Mouse (Mus musculus) gastrocnemius, postnatal 10 days (tissue): ENCODE data around the gene Fam173a. TPM values are rescaled to one million over a fixed set of nuclear protein-coding genes. Genes with fewer than 3 reads are reported as not detected.

Source experiments
- DNase-seq: peaks from one replicate; pipeline ENCODE4 v3.0.0; 2021; ENCODE audit warnings: mixed read lengths
- total RNA-seq, 2 experiments: library from RNA; stranded (reverse); gene quantifications; 2 replicates each; pipeline ENCODE4 v1.2.3; 2021

The Fam173a gene
- total RNA-seq, 2 experiments from 2014 or later, result 38.3 to 39.4 TPM

DNA sequence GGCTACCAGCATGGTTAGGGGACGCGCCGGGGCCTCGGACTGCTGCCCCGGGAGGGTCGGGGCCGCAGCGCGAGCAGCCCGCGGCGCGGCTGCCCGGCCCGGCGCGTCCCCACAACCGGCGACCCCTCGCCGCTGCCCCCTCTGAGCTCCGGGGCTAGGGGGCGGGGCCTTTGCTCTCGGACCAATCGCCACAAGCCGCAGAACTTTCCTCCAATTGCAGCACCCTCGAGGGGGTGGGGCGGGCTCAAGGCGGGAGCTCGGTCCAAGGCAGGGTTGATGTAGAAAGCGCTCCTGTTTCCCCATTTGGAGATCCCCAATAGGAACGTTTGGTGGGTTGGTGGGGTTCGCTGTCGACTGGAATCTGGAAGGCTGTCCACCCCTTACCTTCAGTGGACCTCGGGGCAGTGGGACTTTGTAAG lies 4.3 kb upstream of the Fam173a start, which contains the start of gene Metrn:
Gene Metrn (minus strand): TSS at position 186 of the 419 bp plus-strand sequence.
- DNase-seq, result peak; percentile 89

DNA sequence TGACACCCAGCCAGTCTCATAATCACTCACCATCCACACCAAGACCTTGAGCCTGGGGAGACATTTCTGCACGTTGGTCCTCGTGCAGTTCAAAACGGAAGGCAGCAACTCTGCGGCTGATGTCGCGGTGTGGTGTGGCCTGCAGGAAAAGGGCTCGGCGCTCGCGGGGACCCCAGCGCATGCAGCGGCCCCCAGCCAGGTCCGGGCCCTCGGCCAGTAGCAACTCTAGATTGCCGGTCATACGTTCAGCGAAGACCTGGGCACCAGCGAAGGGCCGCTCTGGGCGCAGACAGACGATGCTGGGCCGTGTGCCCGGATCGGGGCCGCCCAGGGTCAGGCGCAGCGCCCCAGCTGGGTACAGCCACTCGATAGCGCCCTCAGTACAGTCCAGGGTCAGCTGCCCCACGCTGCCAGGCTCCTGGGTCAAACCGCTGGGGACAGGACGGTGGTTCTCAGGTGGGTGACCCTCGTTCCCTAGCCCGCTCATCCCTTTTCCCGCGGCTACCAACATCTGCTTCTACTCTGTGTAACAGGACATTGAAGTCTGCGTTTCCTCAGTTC lies 3.6 kb upstream of the Fam173a start:
- peak; percentile 53 for DNase-seq

DNA sequence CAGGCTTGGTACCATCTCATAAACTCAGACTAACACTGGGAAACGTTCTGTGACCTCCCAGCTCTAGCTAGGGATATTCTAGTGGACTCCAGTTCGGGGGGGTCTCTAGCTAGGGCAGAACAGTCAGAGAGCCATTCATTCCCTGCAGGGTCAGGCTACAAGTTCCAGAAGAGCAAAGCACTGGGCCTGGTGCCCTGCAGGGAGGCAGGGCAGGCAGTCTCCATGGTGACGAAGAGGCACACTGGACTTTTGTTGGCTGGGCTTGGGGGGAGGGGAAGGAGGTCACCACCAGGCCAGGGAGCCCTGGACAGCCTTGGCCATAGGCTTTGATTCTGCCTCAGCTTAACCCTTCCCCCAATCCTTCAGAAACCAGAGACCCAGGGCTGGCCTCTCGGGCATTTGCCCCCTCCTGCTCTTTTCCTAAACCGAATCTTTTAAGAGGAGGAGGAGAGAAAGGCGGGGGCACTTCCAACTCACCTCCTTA lies 3.0 kb upstream of the Fam173a start, which contains the start of gene AC134908.4:
Gene AC134908.4 (minus strand): TSS at position 51 of the 484 bp plus-strand sequence.
- DNase-seq, result no peak

DNA sequence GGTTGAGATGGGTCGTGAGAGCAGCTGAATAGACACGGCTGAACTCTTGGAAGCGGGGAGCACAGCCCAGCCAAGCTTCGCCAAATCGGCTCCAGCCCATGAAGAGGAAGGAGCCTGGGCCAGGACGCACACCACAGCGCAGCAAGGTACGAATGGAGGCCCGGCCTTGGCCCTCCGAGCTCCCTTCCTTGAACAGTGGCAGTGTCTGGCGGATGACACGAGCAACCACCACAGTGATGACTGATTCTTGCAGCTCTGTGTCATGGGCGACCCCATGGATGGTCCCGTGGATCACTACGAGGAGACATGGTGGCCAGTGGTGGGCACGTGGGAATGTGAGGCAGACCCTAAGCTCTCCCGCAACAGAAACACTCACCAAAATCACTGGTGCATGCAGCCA lies 2.3 kb upstream of the Fam173a start:
- DNase-seq, result no peak

DNA sequence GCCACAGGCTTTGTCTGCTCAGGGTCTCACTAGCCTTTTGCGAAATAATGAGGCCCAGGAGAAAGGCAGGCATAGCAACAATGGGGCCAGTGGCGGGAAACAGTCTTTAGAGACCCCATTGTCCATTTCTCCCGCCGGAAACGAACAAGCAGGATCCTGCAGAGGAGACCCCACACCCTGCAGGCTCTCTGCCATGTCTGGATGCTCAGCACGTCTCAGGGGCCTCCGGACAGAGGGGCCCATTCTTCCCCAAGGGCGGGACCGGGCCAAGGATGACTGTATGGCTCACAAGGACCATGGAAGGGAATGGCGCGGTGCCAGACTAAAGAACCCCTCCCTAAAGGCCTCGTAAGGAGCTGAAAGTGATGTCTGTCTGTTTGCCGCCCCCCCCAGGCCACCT lies 1.5 kb upstream of the Fam173a start:
- no peak for DNase-seq

DNA sequence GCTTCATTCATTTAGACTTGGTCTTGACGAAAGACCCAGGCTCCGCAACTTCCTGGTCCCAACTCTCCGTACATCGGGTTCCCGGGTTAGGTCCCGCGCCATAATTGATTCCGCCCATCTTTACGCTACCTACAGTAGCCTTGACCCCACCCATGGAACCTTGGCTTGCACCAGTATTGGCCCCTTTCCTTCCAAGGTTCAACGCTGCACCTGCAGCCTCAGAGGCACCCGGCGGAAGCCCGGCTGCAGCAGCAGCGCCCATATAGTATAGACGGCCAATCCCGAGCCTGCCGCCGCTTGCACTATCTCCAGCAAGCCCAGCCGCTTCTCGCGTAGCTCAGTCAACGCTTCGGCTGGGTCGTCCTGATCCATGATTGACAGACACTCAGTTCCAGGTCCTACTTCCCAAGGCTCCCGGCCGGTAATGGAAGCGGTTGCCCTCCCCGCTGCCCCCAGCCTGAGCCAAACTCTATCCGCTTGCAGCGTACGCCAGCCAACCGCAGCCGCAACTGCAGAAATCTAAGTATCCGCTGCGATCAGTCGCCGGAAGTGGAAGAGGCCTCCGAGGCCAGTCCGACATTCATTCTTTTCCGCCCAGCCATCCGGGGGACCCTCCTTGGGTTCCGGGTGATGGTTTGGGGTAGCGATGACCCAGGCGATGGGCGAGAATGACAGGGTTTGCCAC lies 716 bp downstream of the Fam173a start:
- DNase-seq, result peak; percentile 83

DNA sequence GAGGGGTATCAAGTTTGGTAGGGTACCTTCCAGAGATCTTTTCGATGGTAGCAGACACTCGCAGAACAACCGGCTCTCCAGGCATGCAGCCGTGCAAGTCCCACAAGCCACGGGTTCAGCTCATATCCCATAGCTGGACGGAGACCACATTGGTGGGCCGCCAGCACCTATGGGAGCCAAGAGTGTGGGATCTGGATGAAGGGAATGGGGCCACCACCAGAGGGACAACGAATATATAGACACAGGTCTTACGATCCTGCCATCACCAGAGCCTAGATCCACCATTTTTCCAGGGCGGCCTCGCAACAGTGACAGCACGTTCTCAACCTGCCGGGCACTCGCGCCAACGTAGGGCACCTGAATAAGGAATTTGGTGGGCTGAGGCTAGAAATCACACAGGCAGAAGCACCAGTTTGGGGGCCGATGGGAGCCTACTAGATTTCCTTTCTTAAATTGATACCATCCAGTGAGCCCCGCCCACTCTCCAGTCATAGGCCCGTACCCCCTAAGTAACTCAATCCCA lies 1.3 kb downstream of the Fam173a start:
- DNase-seq, result no peak

DNA sequence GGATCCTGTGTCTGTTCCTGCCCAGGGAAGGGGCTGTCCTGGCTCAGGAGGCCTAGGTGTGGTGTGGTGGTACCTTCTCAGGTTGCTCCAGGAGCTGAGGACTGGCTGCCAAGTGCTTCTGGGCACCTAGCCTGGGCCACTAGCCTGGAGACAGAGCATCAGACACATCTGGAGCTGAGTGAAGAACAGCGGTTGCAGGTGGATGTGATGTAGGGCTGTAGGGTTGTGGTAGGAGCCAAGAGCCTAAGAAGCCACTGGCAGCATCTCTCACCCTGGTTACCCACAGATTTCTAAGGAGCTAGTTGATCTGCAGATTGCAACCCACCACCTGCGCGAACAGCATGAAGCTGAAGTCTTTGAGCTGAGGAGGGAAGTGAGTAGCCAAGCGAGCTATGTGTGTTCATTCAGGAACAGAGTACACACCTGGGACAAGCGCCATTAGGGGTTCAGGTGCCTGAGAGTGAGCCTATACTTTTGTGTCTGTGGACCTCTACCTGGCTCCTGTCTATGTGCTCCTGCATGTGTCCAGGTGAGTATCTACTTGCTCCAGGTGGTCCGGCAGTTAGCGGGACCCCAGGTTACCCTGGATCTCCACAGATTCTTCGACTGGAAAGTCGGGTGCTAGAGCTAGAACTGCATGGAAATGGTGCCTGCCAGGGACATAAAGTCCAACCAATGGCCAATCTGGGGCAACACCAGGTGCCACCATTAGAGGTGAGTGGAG lies 5.8 kb downstream of the Fam173a start:
- no peak for DNase-seq

DNA sequence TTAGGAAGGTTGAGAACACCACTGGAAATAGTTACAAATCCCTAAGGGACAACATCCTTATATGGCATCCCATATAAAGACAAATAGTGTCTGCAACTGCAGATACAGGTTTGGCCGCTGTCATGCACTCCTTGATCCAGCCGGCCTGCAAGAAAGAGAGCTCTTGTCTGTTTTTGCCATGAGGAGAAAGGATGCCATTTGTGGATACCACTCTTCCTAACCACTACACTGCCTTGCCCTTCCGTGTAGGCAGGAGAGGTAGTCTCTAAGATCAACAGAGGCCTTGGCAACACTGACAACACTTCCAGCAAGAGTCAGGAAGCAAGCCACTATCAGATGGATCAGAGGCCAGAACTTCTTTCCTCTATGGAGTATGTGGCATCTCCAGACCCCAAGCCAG lies 6.4 kb downstream of the Fam173a start, which contains the start of gene Ccdc78:
Gene Ccdc78 (plus strand): TSS at position 301 of the 400 bp plus-strand sequence.
- no peak for DNase-seq

DNA sequence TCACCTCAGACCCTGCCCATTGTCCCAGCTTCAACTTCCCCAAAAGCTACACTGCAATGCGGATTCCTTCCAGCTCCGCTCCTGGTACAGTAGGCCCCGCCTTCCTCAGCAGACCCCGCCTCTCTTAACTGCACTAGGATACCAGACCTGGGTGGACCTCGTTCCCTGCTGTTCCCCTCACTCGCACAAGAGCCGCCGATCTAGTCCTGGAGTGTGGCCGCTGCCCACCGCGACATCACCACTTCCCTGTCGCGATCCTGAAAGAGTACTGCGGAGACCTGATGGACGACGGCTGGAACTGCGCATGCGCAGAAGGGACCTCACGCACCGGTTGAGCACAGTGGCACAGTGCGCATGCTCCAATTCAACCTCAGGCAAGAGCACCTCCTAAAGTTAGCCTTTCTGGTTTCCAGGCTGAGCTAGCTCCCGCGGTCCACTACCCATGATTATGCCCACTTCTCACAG lies 7.4 kb downstream of the Fam173a start, which contains the start of gene Haghl:
Gene Haghl (minus strand): TSS at position 393 of the 465 bp plus-strand sequence.
- DNase-seq, result peak; percentile 97

DNA sequence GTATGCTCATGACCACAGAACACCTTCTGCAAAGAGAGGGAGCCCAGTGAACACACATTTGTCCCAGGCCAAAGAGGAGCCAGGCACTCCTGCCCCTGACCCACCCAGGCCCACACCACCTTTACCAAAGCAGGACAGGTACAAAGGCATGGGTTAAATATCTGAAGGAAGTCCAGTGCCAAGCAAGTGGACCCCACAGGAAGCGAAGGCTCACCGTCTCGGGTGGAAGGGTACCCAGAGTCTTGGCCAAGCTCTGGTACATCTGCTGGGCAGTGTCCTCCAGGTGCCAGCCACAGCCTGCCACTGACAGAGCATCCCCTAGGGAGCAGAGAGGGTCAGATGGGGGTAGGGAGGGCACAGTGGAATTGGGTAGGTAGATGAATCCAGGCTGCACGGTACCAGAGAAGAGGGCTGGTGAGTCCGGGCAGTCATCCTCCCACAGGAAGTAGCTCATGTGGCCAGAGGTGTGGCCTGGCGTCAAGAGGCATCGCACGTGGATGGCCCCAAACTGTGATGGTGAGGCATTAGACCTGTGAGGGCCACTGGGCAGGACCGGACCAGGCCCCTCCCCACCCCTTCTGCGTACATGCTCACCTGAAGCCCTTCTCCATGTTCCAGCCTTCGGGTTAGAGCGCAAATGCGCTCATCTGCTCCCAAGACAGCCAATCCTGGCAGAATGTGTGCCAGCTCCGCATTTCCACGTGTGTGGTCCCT lies 8.7 kb downstream of the Fam173a start:
- DNase-seq, result no peak

DNA sequence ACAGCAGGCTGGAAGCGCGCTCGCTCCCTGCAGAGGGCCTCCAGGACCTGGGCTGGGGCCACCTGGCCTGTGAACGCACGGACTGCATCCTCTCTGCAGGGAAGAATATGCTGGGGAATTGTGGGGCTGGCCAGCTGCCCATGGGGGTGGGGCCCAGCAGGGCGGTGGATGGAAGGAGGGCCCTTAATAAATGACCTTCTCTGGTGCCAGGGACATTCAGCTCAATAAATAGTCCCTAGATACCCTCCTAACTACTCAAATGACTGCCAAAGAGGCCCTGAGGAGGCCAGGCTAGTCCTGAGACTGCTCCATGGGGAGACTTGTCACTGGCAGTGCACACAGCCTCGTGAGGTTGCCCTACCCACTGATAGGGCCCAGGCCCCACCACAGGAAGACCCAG lies 9.6 kb downstream of the Fam173a start:
- DNase-seq, result no peak

DNA sequence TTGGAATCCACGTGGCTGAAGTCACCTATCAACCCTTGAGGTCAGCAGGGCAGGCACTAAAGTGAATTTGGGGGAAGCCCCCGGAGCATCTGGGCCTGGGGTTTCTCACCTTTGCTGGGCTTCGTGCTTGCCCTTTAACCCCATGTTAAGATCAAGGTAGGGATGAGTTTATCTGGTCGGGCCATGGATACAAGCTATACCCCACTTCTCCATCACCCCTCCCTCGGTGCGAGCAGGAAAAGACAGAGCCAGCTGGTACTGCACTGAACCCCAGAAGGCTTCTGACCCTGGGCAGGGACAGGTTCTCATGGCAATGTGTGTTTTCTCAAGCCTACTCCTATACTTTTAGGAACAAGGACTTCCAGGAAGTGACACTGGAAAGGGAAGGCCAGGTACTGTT lies 11.4 kb downstream of the Fam173a start:
- no peak for DNase-seq

DNA sequence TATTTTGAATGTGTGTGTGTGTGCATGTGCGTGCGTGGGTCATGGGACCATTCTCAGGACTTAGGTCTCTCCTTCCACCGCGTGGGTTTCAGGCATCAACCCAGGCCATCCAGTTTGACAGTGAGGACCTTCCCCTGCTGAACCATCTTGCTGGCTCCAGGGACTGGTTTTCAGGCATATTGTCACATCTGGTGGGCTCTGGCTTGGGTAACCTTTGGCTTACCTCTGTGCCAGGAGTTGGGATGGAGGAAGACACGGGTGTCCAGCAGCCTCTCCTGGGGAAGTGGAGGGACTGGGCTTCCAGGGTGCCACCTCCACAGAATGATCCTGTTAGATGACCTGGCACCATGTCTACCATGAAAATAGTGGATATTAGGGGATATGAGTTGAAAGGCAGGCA lies 14.8 kb downstream of the Fam173a start:
- DNase-seq, result no peak

DNA sequence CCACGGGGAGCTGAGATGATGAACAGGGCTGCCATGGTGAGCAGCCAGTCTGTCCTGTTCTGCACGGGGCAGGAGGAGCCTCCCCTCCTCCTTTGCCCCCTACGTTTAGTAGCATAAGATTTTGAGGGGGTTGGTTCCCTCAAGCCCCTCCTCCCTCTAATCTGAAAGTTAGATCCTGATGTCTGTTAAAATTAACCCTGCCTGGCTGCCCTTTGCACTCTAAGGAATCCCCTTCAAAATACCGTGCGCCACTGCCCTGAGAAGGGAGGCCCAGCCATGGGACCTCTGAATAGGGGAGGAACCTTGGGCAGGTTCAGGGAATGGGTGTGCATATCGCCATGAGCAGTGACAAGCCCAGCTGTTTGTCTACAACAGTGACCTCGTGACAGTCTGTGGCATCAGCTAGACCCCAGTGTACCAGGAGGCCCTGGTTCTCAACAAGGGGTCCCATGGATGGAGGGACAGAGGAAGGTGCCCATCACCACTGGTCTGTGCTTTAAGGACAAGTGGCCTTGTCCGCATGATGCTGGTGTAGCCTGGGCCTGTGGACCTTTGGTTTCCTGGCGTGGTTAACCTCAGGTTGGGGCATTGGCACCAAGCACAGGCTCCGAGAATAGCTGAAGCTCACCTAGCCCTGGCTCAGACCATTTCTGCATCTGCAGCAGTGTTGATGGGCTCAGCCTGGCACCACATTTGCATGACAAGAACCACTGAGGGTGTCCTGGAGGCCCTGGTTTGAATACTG lies 17.2 kb downstream of the Fam173a start:
- no peak for DNase-seq

DNA sequence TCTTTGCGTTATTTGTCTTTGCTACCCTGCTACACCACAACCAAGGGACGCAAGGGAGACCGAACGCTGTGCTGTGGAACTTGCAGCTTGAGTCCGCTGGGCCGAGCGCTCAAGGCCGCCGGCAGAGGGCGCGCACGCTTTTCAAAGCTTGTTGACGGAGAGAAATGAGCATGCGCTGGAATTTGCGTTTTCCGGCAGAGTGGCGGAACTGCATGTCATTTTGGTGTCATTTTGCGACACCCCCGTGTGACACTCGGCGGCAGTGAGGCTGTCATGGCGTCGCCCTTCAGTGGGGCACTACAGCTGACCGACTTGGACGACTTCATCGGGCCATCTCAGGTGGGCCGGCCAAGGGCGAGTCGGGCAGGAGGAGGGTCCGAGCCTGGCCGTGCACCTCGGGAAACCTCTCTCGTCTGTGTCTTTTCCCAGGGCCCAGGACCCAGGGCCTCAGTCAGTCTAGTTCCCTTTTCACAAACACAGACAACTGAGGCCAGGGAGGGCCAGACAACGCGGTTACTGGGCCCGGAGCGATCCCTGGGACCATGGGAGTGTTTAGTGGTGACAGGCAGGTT lies 19.1 kb downstream of the Fam173a start, which contains the start of gene Narfl:
Gene Narfl (plus strand): TSS at position 228 of the 572 bp plus-strand sequence.
- DNase-seq, result peak; percentile 98

DNA sequence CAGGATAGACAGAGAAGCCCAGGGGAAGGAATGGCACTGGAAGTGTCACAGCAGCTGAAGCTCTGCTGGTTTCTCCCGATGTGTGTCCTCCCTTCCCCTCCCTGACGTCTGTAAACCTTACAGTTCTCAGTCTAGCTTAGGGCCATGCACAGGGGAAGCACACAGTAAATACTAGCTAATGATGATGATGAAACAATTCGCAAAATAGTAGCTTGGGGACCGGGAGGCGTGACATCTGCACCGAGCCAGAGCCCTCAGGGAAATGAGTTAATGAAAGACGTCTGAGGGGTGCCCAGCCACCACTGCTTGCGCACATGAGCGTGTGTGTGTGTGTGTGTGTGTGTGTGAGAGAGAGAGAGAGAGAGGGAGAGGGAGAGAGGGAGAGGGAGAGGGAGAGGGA lies 23.4 kb downstream of the Fam173a start:
- DNase-seq, result no peak

DNA sequence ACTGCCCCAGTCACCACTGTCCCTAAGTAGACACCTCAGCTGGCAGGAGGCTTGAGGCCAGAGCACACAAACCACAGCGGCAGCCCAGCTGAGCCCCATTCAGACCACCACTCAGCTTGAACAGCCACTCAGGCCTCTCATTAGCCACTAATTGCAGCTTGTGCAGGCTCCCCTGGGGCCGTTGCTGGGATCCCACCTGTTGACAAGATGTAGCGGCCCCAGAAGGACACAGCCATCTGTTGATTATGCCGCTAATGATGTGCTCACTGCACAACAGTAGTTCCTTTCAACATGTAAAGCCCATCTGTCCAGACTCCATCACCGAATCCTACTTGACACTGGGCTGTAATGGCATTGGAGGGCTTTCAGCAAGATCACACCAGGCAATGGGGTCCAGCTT lies 26.8 kb downstream of the Fam173a start:
- DNase-seq, result no peak

DNA sequence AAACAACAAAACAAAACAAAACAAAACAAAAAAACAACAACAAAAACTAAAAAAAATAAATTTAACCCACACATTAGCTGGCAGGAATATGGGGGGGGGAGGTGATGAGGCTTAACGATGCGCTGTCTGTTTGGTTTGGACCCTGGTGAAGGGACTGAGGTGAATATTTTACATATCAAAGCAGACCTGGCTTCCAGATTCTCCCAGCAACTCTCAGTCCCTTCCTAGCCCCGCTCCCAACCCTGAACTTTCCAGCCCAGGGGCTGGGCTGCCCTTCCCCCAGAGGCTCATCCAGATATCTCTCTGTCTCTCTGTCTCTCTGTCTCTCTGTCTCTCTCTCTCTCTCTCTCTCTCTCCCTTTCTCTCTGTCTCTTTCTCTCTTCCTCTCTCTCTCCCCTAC lies 30.1 kb downstream of the Fam173a start:
- no peak for DNase-seq

DNA sequence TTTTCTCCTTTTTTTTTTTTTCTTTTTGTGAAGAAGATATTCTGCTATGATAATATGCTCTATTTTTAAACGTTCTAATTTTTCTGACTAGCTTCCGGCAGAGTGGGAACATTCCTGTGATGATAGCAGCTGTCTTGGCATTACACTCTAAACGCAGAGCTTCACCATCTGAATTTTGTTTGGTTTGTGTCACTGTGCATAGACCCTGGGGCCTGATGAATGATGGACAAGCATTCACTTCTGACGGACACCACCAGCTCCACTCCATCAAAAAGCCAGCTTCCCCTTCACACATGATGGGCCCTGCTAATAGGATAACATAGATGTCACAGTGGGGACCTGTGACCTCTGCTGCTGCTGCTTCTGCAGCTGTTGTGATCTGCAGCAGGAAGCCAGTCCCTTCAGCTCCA lies 31.1 kb downstream of the Fam173a start:
- no peak for DNase-seq

DNA sequence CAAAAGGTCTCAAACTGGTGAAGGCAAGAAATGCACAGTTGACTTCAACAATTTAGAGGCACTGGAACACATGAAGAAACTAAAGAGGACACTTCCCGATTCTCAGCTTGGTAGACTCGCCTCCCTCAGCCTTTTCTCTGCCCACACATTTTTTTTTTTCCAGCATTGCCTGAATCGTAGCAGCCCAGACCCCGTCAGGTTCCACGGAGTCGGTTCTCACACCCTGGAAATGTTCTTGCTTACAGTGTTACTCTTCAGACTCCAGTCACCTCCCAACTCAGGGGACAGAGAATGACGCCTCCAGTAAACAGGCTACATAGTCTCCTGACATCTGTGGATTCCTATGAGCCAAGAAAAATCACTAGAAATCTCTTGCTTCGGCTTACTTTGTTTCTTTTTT lies 32.6 kb downstream of the Fam173a start:
- DNase-seq, result no peak
